Mouse (Mus musculus) thymus, adult 18-20 months (tissue): Measurements from ENCODE around the gene Unc119b.
"Not testable (repeated sequence)": the region's sequence is repeated elsewhere in the genome, so short reads cannot be mapped to it uniquely, and the experiment has no call there.

Source experiments
- DNase-seq, 2 experiments: peaks; one replicate each; pipeline ENCODE4 v3.0.0; 2022; ENCODE audit warnings: mixed read lengths in 2 of 2

Unc119b gene

DNA sequence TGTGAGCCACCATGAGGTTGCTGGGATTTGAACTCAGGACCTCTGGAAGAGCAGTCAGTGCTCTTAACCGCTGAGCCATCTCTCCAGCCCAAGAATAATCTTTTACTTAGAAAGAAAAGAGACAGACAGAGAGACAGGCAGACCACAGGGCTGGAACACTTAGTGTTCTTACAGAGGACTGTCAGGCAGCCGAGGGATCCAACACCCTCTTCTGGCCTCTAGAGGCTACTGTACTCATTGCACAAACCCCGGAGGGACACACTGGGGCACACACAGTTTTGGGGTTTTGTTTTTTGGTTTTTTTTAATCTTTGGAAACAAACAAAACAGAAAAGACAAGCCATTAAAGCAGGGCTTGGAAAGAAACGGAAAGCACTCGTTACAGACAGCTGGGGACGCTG lies 5.4 kb downstream of the Unc119b start:
- no peak for DNase-seq

DNA sequence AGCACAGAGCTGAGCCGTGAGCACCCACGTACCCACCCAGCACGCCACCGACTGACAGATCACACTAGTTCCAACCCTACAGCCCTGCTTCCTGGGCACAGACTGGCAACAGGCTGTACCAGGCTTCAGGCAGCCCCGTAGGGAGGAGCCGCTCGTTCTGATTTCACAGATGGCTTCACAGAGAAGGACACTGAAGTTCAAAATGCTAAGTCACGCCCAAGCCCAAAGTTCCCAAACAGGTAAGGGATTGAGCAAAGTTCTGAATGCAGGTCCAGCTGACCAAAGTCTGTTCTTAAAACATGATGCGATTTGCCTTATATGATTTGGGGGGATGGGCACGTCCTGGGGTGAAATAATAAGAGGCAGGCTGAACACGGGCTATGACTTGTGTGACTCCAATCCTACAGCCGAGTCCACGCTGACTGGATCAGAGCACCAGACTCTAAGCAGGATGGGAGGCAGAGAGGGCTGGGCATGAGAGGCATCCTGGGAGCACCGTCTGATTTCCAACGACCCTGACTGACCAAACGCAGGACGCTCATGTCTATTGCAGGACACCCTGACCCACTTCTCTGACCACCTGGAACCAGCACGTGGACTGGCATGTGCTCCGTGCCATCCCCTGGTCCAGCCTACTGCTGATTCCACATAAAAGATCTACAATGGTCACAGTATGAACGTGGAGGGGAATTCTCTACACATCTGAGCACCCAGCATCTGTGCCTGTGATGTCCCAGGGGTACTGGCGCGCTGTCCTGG lies 7.2 kb downstream of the Unc119b start:
- DNase-seq, result no peak

GRCm38 (mm10) chr5:115126578-115127312 lies 8.0 kb downstream of the Unc119b start:
- no peak for DNase-seq

DNA sequence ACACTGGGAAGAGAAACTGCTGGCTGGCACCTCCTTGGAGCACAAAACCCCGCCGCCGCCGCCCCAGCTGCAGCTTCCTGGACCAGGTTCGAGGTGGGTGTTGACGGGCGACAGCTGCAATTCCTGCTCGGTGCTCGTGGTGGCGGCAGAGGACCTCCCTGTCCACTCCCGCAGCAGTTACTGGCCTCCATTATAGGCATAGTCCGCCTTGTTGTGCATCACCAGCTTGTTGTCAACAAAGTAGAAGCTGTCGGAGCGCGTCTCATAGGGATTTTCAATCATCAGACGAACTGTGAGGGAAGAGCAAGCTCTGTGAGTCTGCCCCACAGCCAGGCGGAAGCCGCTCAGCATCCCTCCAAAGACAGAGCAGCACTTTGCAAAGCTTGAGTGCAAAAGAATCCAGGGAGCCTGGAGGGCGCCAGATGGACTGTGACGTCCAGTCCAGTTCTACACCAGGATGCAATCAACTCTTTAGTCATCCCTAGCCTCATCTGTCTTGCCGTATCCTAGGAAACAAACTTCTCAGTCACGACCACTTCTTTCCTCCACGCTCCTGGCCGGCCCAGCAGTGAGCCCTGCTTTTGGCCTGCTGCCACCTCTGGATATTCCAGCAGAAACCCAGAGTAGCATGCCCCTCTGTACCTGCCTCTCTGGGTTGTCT lies 9.4 kb downstream of the Unc119b start:
- DNase-seq, result peak; percentile 76 to 78

DNA sequence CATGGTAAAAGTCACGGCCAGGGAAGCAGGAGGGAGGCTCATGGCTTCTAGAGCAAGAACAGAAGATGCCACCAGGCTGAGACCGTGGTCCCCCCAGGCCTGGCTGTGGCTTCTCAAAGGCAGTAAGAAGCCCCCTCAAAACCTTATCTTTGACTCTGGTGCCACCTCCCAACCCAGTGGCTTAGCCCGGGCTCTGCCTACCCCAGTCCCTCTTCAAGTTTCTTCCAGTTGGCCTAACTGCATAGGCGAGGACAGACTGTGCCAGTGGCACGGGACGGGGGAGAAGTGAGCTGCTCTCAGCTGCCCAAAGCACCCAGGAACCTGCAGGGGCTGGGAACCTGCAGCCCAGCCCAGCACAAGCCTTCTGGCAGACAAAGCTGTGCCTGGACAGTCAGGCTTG lies 10.1 kb downstream of the Unc119b start:
- no peak for DNase-seq

DNA sequence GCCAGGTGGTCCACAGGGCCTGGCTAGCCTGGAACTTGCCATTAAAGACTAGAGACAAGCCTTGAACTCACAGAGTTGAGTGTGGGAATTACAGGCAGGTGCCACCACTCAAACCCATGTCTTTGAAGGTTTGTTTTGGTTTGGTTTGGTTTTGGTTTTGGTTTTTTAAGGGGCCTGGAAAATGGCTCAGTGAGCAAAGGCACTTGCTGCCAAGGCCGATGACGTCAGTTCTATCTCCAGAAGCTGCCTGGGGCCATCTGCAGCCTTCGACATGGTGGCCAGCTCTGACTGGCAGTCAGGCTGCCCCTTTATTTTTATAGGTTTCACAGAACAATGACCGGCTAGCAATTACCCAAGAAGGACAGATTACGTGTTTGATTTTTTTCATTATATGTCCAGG lies 13.8 kb downstream of the Unc119b start:
- no peak for DNase-seq

GRCm38 (mm10) chr5:115118961-115119570 lies 15.7 kb downstream of the Unc119b start, which contains the start of gene Acads:
TSS of gene Acads (minus strand) at chr5:115119346.
- peak; percentile 86 to 89 for DNase-seq

DNA sequence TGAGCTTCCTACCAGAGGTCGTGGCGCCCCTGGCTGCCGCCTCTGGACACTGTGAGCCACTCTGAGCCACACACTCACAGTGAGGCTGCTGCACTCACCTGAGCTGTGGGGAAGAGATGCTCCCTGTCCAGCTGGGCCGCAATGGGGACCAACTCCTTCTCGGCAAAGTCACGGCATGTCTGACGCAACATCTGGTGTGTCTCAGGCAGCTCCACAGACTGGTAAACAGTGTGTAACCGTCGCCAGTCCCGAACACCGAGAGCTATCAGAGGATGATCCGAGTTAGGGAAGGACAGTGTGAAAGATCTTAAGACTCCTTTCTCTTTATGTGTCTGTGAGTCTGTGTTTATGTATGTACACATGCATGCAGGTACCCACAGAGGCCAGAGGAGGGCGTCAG lies 17.3 kb downstream of the Unc119b start:
- DNase-seq, result no peak

DNA sequence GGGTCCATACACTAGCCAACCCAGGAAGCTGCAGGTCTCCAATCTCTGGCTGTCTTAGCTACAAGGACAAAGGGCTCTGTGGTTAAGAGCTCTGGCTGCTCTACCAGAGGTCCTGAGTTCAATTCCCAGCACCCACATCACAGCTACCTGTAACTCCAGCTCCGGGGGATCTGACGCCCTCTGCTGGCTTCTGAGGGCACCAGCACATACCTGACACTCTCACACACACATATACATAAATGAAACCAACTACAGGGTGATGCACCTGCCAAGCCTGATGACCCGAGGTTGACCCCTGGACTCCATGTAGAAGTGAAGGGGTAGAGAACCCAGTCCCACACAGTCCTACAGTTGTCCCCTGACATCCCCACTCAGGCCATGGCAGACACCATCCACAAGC lies 18.3 kb downstream of the Unc119b start:
- no peak for DNase-seq

GRCm38 (mm10) chr5:115114501-115114900 lies 20.3 kb downstream of the Unc119b start:
- DNase-seq, result no peak

DNA sequence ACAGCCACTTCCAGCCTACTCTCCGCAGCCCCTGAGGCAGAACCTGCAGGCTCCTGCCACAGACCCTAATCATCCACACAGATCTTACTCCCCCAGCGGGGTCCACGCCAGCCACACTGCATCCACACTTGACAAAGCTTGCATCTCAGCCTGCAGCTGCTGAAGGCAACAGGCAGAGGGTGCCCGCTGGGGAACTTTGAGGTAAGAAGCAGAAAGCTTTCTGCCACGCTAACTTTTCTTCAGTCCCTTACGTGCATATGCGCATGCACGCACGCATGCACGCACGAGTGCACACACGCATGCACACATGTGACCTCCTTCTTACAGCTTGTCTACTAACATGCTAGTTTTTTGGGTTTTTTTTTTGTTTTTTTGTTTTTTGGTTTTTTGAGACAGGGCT lies 21.5 kb downstream of the Unc119b start:
- no peak for DNase-seq

DNA sequence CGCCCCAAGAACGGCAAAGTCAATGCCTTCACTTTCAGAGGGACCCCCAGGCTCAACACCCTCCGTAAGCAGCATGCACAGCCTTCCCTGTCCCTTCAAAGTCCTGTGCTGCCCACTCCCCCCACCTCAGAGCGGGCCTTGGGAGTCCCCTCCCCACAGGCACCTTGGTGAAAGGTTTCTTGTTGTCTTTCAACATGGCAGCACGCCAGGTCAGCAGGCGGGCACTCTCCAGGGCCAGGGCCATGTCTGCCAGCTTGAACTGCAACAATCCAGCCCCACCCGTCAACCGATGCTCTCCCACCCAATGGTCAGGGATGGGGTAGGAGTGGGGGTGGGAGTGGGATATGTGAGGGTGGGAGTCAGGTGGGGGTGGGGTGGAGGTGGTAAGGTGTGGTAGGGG lies 23.6 kb downstream of the Unc119b start:
- no peak for DNase-seq

DNA sequence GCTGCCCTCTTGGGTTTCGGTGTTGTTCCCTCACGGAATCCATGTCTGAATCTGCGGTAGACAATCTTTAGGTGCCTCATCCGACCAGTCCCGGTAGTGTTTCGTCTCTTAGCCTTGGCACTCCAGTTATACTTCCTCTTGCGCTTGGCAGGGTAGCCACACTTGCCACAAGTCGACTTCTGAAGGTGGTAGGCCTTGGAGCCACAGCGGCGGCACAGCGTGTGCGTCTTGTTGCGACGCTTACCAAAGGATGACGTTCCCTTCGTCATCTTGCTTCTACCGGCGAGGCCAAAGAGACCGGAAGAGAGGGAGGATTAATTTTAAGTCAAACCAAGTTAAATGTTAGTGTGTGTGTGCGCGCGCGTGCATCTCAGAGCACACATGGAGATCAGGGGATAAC lies 31.5 kb downstream of the Unc119b start:
- DNase-seq, result not testable (repeated sequence)

- no peak for DNase-seq
Observed at GRCm38 (mm10) chr5:115102231-115102630, 32.5 kb downstream of the Unc119b start.

GRCm38 (mm10) chr5:115100473-115100872 lies 34.3 kb downstream of the Unc119b start:
- no peak for DNase-seq

DNA sequence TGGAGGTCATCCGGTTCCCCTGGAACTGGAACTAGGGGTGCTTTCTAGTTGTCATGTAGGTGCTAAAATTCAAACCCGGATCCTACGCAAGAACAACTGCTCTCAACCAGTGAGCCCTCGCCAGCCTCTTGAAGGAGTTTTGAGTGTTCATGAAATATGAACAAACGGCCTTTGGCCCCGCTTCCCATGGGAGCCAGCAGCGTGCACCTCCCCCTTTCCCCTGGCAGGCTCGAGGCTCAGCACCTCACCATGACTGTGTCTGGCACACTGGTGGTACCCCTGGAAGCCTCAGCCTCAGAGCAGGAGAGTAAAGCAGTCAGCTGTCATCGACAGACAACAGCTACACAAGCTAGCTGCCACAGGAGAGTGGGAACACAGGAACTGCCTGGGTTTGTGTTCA lies 34.8 kb downstream of the Unc119b start:
- DNase-seq, result no peak

GRCm38 (mm10) chr5:115099530-115099929 lies 35.2 kb downstream of the Unc119b start:
- DNase-seq, result no peak

DNA sequence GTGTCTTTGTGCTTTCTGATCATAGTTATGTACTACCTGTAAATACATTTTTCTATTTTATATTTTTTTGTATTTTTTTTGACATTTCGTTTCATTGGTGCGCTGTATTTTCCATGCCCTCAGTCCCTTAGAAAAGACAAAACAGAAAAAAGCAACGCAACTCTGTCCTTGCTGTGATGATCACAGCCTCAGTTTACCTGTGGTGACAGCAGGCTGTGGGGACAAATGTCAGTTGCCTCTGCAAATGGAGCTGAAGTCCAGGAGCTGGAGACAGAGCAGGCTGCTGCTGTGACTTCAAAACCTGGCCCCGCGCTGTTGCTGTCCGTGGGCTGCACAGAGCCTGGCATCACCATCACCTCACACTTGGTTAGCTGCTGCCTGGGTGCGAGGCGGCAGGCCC lies 36.6 kb downstream of the Unc119b start, which contains the start of gene Gm10401:
Gene Gm10401 (minus strand): TSS at position 101 of the 400 bp plus-strand sequence.
- no peak for DNase-seq

DNA sequence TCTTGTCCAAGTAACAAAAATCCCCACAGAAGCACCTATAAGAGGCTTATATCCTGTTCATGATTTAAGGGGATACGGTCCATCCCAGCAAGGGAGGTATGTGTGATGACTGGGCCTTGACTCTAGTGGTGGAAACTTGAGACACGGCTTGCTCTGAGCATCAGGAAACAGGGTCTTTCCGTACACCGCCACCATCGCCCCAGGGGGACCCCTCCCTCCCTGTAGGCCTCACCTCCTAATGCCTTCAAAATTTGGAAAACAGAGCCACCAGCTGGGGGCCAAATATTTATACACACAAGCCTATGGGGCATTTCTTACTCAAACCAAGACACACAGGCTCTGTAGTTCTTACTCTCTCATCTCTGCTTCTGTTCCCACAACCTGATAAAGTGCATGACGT lies 43.0 kb downstream of the Unc119b start:
- no peak for DNase-seq

GRCm38 (mm10) chr5:115091015-115091414 lies 43.8 kb downstream of the Unc119b start:
- no peak for DNase-seq

GRCm38 (mm10) chr5:115089592-115090268 lies 45.0 kb downstream of the Unc119b start:
- no peak for DNase-seq

DNA sequence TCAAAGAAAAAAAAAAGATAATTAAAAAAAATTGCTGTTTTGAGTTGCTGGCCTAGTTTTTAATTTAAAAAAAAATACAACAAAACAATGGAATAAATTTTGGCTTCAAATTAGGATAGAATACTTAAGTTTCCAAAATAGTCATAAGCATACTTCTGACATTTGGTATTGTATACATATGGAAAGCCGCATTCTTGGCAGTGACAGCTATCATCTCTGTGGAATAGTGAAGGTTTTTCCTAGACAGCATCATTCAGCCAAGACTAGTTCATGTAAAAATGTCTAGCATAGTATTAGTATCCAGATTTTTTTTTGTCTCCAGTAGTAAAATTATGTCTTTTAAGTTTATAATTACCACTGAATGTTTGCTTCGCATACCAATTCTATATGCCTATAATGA lies 49.1 kb downstream of the Unc119b start:
- DNase-seq, result no peak

- peak; percentile 25 to 59 for DNase-seq
Observed at GRCm38 (mm10) chr5:115083492-115083891, 51.3 kb downstream of the Unc119b start.
